Mouse (Mus musculus): ENCODE data around the gene Gbgt1. TPM values are rescaled to one million over a fixed set of nuclear protein-coding genes. Genes with fewer than 3 reads are reported as not detected.

Gbgt1 gene
- total and polyA plus RNA-seq, 3 experiments: 0.11 TPM; not detected in 2

DNA sequence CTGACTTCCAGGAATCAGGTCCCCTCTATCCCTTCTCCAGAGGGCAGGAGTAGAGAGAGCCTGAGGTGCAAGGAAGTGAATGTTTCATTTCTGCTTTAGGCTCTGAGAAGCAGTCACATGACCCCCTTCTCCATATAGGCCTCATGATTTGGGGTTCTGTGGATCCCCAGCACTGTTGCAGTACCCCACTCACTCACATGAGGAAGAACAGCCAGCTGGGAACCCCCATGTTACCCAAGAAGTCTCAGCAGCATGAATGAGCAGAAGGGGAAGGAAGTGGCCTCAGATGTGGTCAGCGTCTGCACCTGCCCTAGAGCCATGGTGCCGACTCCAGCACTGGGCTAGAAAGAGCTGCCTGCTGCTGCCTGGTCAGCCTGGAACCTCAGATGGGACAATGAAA is 43.3 kb downstream of the Gbgt1 start:
- Histone ChIP-seq H3K79me2 (ENCODE audit: control insufficient read depth, insufficient read depth, low read length, poor library complexity) (no peaks in the 10 kb centered on the region), H3K9me3 (replicated peaks; ENCODE audit: insufficient read depth, low read length) (no peaks in the 10 kb centered on the region), H3K4me3 (ENCODE audit: control insufficient read depth in 1 of 2, insufficient read depth in 1 of 2, low read depth in 2 of 2, low read length in 2 of 2) (no peak overlapping the region), H3K27ac (ENCODE audit: control insufficient read depth, low read depth, low read length) (no peak overlapping the region), H3K27me3 (ENCODE audit: control insufficient read depth in 1 of 2, insufficient read depth in 2 of 2, low read length in 2 of 2) (no peaks in the 10 kb centered on the region), H3K36me3 (ENCODE audit: control insufficient read depth in 1 of 2, insufficient read depth in 2 of 2, low read length in 2 of 2) (no peaks in the 10 kb centered on the region), H3K4me1 (ENCODE audit: control insufficient read depth in 1 of 2, insufficient read depth in 2 of 2, low read length in 2 of 2) (no peaks in the 10 kb centered on the region), H3K9ac (ENCODE audit: control insufficient read depth, low read depth, low read length, poor library complexity, severe bottlenecking) (no peak overlapping the region)
- TF ChIP-seq UBTF (IDR thresholded peaks at IDR 0.05; ENCODE audit: borderline replicate concordance, insufficient read depth, low read depth, low read length): no peak
- peak; percentile 53; the same call in 1 of the 2 replicates for TF ChIP-seq USF1 (IDR thresholded peaks at IDR 0.05; ENCODE audit: low read depth, low read length)
- DNase-seq (ENCODE audit: low read depth, low spot score): no peak

DNA sequence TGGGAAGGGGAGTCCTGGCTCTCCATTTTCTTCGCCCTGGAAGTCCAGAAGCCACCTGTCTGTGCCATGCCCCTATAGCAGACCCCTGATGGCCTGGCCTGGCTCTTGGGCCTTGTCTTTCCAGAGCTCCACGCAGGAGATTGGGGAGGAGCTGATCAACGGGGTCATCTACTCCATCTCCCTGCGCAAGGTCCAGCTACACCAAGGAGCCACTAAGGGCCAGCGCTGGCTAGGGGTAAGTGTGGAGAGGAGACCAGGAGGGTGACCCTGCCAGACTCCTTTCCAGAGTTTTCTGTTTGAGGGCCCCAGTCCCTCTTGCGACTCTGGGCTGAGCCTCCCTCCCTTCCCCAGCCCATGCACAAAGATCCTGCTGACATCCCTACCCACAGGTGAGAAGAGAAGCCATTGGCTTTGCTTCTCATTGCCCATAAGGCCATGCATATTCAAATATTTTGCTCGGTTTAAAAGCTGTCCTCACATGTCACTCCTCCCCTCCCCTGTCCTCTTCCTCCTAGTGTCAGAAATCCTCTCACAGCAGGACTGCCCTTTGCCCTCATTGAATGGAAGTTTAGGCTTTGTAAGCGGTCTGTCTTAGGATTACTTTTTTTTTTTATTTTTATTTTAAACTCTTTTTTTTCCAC is 44.0 kb downstream of the Gbgt1 start:
- Histone ChIP-seq H3K9me3 (replicated peaks; ENCODE audit: insufficient read depth, low read length) (no peaks in the 10 kb centered on the region), H3K27ac (ENCODE audit: control insufficient read depth, low read depth, low read length) (no peak overlapping the region), H3K36me3 (ENCODE audit: control insufficient read depth in 1 of 2, insufficient read depth in 2 of 2, low read length in 2 of 2) (no peaks in the 10 kb centered on the region), H3K27me3 (ENCODE audit: control insufficient read depth in 1 of 2, insufficient read depth in 2 of 2, low read length in 2 of 2) (no peaks in the 10 kb centered on the region), H3K9ac (ENCODE audit: control insufficient read depth, low read depth, low read length, poor library complexity, severe bottlenecking) (no peak overlapping the region), H3K4me1 (ENCODE audit: control insufficient read depth in 1 of 2, insufficient read depth in 2 of 2, low read length in 2 of 2) (no peaks in the 10 kb centered on the region), H3K79me2 (ENCODE audit: control insufficient read depth, insufficient read depth, low read length, poor library complexity) (no peaks in the 10 kb centered on the region), H3K4me3 (ENCODE audit: control insufficient read depth in 1 of 2, insufficient read depth in 1 of 2, low read depth in 2 of 2, low read length in 2 of 2) (no peak overlapping the region)
- no peak for TF ChIP-seq SIN3A (IDR thresholded peaks at IDR 0.05; ENCODE audit: low read length)
- no peak for TF ChIP-seq NRF1 (IDR thresholded peaks at IDR 0.05; ENCODE audit: insufficient read depth, low read depth, low read length, poor library complexity, severe bottlenecking)
- TF ChIP-seq ZNF384 (IDR thresholded peaks at IDR 0.05; ENCODE audit: low read depth, low read length): no peak
- no peak for TF ChIP-seq POLR2AphosphoS5 (IDR thresholded peaks at IDR 0.05; ENCODE audit: borderline replicate concordance, low read depth, low read length)
- no peak for TF ChIP-seq CHD1 (IDR thresholded peaks at IDR 0.05; ENCODE audit: low read depth, low read length)
- TF ChIP-seq MYC (IDR thresholded peaks at IDR 0.05; ENCODE audit: low read depth, low read length): no peak
- no peak for TF ChIP-seq RAD21 (IDR thresholded peaks at IDR 0.05; ENCODE audit: low read depth, low read length)
- no peak for TF ChIP-seq SMC3 (IDR thresholded peaks at IDR 0.05; ENCODE audit: low read depth, low read length)
- no peak for DNase-seq (ENCODE audit: low read depth, low spot score)

DNA sequence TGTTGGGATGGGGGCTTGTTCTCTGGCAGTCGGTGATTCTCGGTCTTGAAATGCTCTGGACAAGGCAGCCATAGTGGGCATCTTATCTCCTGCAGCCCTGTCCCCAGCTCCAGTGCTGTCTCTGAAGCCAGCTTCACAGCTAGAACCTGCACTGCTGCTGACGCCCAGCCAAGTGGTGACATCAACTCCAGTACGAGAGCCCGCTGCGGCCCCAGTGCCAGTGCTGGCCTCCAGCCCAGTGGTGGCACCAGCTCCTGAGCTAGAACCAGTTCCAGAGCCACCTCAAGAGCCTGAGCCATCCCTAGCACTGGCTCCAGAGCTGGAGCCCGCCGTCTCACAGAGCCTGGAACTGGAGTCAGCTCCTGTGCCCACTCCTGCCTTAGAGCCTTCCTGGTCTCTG is 47.2 kb downstream of the Gbgt1 start:
- no peak overlapping the region for H3K27ac ChIP-seq (ENCODE audit: control insufficient read depth, low read depth, low read length)
- H3K36me3 ChIP-seq (ENCODE audit: control insufficient read depth in 1 of 2, insufficient read depth in 2 of 2, low read length in 2 of 2): peaks cover 0 to 3% of the 10 kb centered on the region in 2 experiments; a peak in 1 of 4 replicates
- no peaks in the 10 kb centered on the region for H3K9me3 ChIP-seq (replicated peaks; ENCODE audit: insufficient read depth, low read length)
- TF ChIP-seq TAL1 (IDR thresholded peaks at IDR 0.05; ENCODE audit: low read length) (no peak), UBTF (IDR thresholded peaks at IDR 0.05; ENCODE audit: borderline replicate concordance, insufficient read depth, low read depth, low read length) (no peak), MAZ (IDR thresholded peaks at IDR 0.05; ENCODE audit: low read depth, low read length) (no peak), MAFK (IDR thresholded peaks at IDR 0.05; ENCODE audit: borderline replicate concordance, low read depth, low read length) (no peak), ZMIZ1 (IDR thresholded peaks at IDR 0.05; ENCODE audit: low read depth, low read length) (no peak)
- H3K4me1 ChIP-seq (ENCODE audit: control insufficient read depth in 1 of 2, insufficient read depth in 2 of 2, low read length in 2 of 2): peaks cover 0 to 6% of the 10 kb centered on the region in 2 experiments; a peak in 2 of 4 replicates
- no peak for DNase-seq (ENCODE audit: low read depth, low spot score)
- H3K27me3 ChIP-seq (ENCODE audit: control insufficient read depth in 1 of 2, insufficient read depth in 2 of 2, low read length in 2 of 2): no peaks in the 10 kb centered on the region
- H3K9ac ChIP-seq (ENCODE audit: control insufficient read depth, low read depth, low read length, poor library complexity, severe bottlenecking): no peak overlapping the region
- H3K79me2 ChIP-seq (ENCODE audit: control insufficient read depth, insufficient read depth, low read length, poor library complexity): no peaks in the 10 kb centered on the region
- H3K4me3 ChIP-seq (ENCODE audit: control insufficient read depth in 1 of 2, insufficient read depth in 1 of 2, low read depth in 2 of 2, low read length in 2 of 2): no peak overlapping the region

Measured in MEL (cell line).